Mouse (Mus musculus) erythroblast, embryonic 14.5 days (primary cell): ENCODE results near the gene Mars.

Experiments
- GATA1 ChIP-seq: IDR thresholded peaks from 2 replicates; pipeline ENCODE4 v1.6.1; 2012; ENCODE audit warnings: low read length, inconsistent platforms, mixed read lengths
- TAL1 ChIP-seq: IDR thresholded peaks from 3 replicates; pipeline ENCODE4 v1.6.1; 2012; ENCODE audit warnings: low read length, inconsistent platforms, mixed read lengths

DNA sequence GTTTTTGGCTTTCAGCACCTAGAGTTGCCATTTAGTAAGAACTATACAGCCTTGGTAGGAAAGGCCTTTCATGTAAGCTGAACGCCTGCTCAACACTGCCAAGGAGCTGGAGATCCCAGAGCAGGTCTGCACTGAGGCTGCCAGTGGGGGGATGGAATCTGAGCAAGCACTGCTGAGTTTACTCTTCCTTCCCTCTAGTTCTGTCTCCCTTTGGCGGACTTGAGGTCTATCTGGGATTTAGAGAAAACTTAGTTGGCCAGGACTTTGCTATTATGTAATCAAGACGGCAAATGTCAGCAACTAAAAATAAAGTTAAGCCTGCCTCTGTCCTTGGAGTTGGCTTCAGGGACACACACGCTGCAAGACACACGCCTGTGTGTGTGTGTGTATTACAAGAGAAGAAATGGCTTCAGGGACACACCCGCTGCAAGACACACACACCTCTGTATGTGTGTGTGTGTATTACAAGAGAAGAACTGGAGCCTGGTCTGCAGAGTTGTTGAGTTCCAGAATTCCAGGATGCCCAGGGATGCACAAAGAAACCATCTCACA lies 18.5 kb downstream of the Mars start:
- TF ChIP-seq GATA1: no peak
- TF ChIP-seq TAL1: no peak
